Mouse (Mus musculus) cerebellum, postnatal 36 days (tissue): ENCODE measurements around the gene Tnr.

Experiments used
- DNase-seq, 2 experiments: peaks; one replicate each; pipeline ENCODE4 v3.0.0; 2021 to 2022; ENCODE audit warnings: mixed read lengths in 2 of 2

Tnr gene

GRCm38 (mm10) chr1:159632558-159632957 is 109.0 kb downstream of the Tnr start:
- no peak for DNase-seq

- no peak for DNase-seq
Observed at GRCm38 (mm10) chr1:159639408-159639807, 115.8 kb downstream of the Tnr start.

DNA sequence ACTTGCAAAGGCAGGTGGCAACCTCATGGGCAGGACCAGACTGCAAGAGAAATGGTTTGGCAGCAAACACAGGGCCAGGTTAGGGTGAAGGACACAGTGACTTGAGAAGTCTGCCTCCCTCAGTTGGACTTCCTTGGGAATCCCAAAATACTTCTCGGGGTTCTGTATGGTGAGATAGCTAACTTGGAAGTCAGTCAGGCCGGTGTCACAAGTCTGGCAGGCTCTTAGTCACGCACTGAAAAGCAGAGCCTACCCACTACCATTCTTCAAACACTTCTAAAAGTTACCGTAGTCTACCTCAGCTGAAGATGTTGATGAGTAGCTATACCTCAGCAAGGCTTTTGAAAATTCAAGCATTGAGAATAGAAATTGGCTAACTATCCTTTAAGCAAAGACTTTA is 122.2 kb downstream of the Tnr start:
- DNase-seq: no peak

DNA sequence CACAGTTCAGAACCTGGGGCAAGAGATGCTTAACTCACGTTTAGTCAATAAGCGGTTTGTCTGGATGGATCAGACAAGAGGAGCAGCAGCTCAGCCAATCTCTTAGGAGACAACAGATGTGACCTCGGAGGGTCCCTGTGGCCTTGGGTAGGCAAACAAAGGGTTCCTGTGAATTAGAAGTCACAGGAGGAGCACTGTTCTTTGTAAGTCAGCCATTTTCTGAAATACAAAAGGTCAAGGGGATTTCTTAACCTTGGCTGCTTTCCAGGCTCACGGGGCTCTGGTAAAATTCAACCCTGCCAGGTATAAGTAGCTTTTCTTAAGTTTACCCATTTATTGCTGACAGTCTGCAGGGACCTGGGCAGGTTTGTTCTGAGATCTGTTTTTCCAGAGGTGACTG is 126.9 kb downstream of the Tnr start:
- DNase-seq: no peak

- no peak for DNase-seq
Observed at GRCm38 (mm10) chr1:159655241-159655640, 131.7 kb downstream of the Tnr start.

DNA sequence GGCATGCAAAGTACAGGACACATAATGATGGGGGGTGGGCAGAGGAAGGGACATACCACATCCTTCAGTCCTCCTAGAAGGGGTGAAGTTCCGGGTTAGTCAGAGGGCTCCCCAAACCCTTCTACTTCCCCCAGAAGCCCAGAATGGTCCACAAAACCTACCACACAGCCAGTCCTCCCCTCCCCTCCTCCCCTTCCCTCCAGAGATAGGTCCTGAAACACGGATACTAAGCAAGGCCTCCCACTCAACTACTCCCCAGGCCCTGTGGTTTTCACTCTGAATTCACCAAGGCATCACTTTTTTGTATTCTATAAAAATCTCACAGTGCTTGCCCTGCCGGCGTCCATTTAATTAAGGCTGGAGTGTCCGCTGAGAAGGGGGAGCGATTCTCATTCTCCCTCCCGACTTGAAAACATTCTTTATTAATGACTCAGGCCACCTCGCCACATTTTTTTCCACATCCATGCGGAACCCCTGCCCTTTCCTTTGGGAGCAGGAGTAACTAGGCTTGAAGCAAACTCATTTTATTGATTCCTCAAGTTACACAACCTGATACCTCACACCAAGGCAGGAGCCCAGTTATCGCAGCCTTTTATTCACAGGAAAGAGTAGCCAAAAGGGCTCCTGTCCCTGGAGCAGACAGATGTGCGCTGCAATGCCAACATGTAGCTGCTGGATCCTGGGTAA is 134.4 kb downstream of the Tnr start:
- DNase-seq: no peak

DNA sequence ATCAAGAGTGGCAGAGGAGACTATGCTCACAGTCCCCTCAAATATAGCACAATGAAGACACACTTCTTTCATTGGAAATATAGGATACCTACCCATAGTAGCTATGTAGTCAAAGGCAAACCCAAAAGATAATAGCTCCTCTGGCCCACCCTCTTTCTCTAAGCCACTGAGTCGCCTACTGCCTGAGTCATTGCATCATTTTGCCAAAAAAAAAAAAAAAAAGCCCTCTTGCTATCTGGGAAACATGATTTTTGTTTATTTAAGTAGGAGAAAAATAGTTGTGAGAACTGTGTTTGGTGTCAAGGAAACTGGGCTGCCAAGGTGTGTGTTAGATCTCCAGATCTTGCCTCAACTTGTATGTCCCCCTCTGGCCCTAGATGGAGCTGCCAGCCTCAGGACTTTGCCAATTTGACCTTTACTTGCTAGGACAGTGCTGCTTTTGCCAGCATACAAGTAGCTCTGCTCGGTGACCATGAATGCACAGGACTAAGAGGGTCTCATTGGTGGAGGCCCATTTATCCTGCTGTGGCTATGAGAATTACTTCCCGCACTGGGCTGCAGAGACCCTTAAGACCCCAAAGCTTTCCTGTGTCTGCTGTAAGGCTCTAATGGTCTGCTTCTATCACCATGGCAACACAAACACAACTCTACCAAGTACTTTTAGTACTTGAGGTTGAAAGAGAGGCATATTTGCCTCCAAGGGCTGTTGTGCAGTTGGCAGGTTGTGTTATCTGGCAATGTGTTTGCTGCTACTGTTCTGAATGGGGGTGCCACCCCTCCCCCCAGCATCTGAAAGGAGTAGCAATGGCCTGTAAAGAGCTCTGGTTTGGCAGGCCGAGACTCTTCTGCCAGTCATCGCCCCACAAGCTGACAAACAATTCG is 137.3 kb downstream of the Tnr start:
- DNase-seq: no peak

GRCm38 (mm10) chr1:159664496-159664895 is 140.9 kb downstream of the Tnr start:
- DNase-seq: peak; percentile 67 to 72

DNA sequence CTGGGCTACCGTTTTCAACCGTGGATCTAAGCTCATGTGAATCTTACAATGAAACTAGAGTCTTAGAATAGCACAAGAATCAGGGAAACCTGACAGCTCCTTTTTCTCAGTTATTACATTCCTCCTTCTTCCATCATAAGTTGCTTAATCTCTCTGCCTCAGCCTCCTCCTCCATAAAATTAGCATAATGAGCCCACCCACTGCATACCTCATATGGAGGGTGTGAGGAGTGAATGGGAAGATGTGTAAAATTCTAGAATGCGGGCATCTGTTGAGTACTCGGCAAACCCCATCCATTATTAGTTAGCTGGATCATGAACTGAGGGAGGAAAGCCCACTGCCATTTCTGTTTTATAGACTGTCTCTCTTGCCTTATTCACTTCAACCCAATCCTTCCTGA is 141.4 kb downstream of the Tnr start:
- DNase-seq: no peak

GRCm38 (mm10) chr1:159670629-159671150 is 147.1 kb downstream of the Tnr start:
- DNase-seq: peak; percentile 24 to 38

- DNase-seq: no peak
Observed at GRCm38 (mm10) chr1:159671181-159671580, 147.6 kb downstream of the Tnr start.

DNA sequence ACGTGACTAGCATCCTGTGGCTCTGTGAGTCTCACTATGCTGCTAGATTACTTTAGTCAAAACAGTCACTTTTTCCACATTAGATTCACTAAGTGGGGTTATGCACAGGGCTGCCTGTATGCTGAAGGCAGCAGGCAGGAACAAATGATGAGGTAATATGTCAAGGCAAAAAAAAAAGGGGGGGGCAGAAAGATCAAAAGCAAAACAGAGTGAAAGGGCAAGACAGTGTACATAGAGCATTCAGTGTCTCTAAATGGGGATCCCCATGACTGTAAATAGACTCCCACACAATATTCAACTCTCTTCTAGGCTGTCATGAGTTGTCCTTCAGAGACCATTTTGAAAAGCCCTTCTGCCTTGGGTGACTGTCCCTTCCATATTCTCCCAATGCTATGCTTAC is 150.7 kb downstream of the Tnr start:
- DNase-seq: no peak

GRCm38 (mm10) chr1:159675472-159675871 is 151.9 kb downstream of the Tnr start:
- no peak for DNase-seq

DNA sequence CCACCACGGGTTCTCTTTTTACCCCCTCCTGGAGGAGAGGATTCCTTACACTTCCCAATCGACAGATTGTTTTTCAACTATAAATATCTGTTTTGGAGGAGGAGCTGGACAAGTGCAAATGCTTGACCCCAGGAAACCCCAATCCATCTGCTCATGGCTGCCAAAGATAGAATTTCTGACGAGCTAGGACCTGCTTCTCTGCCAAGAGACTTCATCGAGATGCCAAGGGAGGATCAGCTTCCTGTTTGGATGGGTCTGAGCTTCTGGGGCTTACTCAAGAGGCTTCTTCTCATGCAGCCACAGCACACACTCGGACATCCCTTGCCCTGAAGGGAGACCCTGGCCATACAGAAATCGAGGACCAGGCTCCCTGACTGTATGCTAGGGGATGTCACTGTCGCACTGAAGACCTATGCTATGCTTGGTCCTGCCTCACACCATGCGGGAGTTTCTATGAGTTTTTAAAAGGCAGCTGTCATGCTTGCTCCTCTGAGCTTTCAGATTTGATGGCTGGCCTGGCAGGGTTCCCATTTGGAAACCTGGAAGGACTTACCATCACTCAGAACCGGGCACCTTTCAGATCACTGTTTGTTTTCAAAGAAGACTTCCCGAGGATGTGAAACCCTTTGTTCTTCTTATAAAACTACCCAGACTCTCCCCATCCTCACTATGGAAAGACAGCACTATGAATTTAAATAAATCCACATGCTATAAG is 154.8 kb downstream of the Tnr start:
- DNase-seq: peak; percentile 79 to 84

DNA sequence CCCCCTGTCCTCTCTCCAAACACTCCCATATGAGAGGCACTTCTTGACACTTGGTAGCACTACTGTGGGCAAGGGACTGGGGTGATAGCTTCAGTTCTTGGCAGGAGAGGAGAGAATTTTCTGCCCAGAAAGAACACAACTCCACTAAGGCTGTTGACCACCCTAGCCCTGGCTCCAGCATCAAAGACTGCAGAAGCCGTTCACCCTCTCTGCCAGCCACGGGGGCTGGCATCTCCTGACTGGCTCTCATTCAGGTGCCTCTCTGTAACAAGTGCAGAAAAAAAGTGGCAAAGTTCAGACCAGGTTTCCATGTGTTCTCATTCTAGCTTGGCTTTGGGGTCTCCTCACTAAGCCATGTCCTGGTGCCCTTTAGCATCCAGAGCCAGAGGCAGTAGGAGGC is 157.7 kb downstream of the Tnr start:
- DNase-seq: no peak

- DNase-seq: peak; percentile 98 to 99
Observed at GRCm38 (mm10) chr1:159686476-159687231, 163.1 kb downstream of the Tnr start.

DNA sequence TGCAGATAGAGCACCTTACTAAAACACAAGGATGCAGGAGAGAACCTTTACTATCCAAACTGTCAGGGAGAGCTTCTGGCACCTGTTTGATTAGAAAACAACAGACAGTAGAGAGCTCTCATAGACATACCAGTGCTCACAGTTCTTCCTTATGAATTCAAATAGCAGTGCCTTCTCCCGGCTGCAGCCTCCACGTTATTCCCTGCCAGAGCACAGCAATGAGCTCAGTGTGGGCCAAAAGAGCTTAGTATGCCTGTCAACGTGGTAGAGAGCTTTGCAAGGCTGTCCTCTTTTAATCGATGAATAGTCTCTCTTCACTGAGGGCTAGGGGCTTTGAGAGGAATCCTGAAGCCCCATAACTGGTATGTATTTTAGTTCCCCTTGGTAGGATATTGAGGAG is 173.1 kb downstream of the Tnr start:
- DNase-seq: no peak

DNA sequence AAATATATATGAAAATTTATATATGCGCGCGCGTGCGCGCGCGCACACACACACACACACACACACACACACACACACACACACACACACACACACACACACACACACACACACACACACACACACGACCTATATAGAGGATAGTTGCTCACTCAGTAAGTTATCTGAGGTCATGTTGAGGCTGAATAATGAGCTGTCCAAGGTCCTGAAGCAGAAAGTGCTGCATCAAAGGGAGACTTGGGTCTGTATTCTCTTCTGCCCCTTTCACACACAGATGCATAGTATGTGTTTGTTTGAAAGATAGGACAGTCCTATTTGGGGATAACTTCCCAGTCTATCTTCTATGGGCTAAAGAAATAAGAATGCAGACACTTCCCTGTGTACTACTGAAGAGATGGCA is 178.5 kb downstream of the Tnr start:
- no peak for DNase-seq

- DNase-seq: no peak
Observed at GRCm38 (mm10) chr1:159704925-159705324, 181.4 kb downstream of the Tnr start.

DNA sequence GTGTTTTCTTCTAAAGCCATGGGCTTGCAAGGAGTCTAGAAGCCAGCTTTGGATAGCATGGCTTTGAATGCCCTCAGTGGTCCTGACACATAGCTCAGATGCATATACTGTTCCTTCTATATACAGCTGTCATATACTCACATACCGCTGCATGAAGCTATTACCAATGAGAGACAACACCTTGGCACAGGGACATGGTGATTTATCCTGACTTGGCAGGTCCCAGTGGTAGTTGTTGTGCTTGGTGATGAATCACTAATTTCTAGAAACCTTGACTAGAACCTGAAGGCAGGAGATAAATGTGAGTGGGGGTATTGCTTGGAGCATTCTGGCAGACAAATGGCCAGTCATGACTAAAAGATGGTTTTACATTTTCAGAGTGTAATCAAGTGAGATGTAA is 192.7 kb downstream of the Tnr start:
- no peak for DNase-seq

GRCm38 (mm10) chr1:159717016-159717415 is 193.4 kb downstream of the Tnr start:
- peak; percentile 32 to 46 for DNase-seq

DNA sequence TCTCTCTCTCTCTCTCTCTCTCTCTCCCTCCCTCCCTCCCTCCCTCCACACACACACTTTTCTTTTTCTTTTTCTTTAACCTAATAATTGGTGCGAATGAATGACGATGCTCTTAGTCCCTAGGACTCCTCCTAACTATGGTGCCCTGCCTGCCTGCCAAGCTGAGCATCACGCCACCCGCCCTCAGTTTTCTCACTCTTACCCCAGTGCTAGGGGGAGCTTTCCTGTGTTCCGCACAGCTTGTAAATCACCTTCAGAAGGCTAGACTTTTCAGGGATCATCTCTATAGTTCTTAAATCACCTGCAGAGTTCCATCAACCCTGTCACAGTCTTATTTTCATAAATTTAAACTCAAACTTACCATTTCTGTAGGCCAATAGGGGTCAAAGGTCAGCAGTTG is 200.2 kb downstream of the Tnr start:
- DNase-seq: no peak

GRCm38 (mm10) chr1:159729270-159729669 is 205.7 kb downstream of the Tnr start:
- DNase-seq: no peak
